Mouse (Mus musculus) forebrain, embryonic 16.5 days (tissue): ENCODE data around the gene Aak1. TPM values are rescaled to one million over a fixed set of nuclear protein-coding genes. Genes with fewer than 3 reads are reported as not detected.
"Not testable (repeated sequence)": the region's sequence is repeated elsewhere in the genome, so short reads cannot be mapped to it uniquely, and the experiment has no call there.

ENCODE experiments used
- ATAC-seq: fragments of 200-750 bp; cut with Nextera tagmentation; 2 replicates; pipeline ENCODE4 v1.8.0; 2017; ENCODE audit warnings: mild to moderate bottlenecking, moderate library complexity
- H3K27ac ChIP-seq: fragments of 300-500 bp; sonication (generic); 2 replicates; pipeline ENCODE4 v1.5.1; 2014; ENCODE audit warnings: low read length, control low read depth
- H3K27me3 ChIP-seq: fragments of 300-500 bp; sonication (generic); replicated peaks from 2 replicates; pipeline ENCODE4 v1.6.1; 2014; ENCODE audit warnings: low read length; ENCODE audit not compliant: control insufficient read depth, insufficient read depth
- H3K36me3 ChIP-seq: fragments of 300-500 bp; sonication (generic); 2 replicates; pipeline ENCODE4 v1.6.1; 2014; ENCODE audit not compliant: control insufficient read depth, insufficient read depth
- H3K4me1 ChIP-seq: fragments of 300-500 bp; sonication (generic); replicated peaks from 2 replicates; pipeline ENCODE4 v1.6.1; 2014; ENCODE audit warnings: low read length; ENCODE audit not compliant: control insufficient read depth, insufficient read depth
- H3K4me2 ChIP-seq: fragments of 300-500 bp; sonication (generic); 2 replicates; pipeline ENCODE4 v1.6.1; 2014; ENCODE audit warnings: mild to moderate bottlenecking, low read length, control low read depth
- H3K4me3 ChIP-seq: fragments of 300-500 bp; sonication (generic); replicated peaks from 2 replicates; pipeline ENCODE4 v1.5.1; 2014; ENCODE audit warnings: mild to moderate bottlenecking, low read length, control low read depth
- H3K9ac ChIP-seq: fragments of 300-500 bp; sonication (generic); replicated peaks from 2 replicates; pipeline ENCODE4 v1.6.1; 2014; ENCODE audit warnings: low read depth, low read length, control low read depth
- H3K9me3 ChIP-seq: fragments of 300-500 bp; sonication (generic); 2 replicates; pipeline ENCODE4 v1.6.1; 2016; ENCODE audit warnings: low read length; ENCODE audit not compliant: control insufficient read depth
- WGBS: fragments of 180-500 bp; shearing (Covaris S2); extraction: QIAGEN DNeasy Blood & Tissue Kit; methylation state at CpG from one replicate; pipeline ENCODE4 v1.1.7; 2014; 5-methylcytosine and 5-hydroxymethylcytosine counted together
- polyA plus RNA-seq: library from polyadenylated mRNA; unstranded; fragments of >200 nt; fragmentation: Nextera tagmentation; extraction: Ambion mirVana; gene quantifications from 2 replicates; pipeline ENCODE4 v1.2.1, GENCODE M21; 2015

Gene Aak1
- polyA plus RNA-seq, 1 experiment from 2014 or later, result 36.8 TPM

DNA sequence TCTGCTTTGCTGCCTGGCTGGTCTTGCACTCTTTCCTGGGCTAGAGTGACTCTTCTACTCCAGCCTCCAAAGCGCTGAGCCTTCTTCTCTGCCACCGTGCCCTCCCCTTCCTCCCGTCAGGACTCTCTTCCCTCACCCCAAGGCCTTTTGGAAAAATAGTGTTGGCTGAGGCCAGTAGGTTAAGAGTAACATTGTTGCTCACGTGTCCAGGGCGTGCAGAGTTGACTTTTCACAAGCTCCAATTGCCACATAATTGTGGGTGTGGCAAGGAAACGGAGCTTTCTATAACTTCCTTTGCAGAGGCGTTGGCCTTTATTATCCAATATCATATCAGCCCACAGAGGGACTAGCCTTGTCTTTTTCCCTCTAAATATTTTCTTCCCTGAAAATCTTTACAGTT is 177.7 kb downstream of the Aak1 start:
- Histone ChIP-seq H3K9me3 (no peaks in the 10 kb centered on the region), H3K4me3 (no peak overlapping the region), H3K4me2 (no peak overlapping the region), H3K36me3 (peaks cover 16% of the 10 kb centered on the region), H3K27me3 (no peaks in the 10 kb centered on the region), H3K4me1 (no peaks in the 10 kb centered on the region), H3K9ac (no peak overlapping the region), H3K27ac (no peak overlapping the region)
- ATAC-seq, result no peak
- WGBS, result 88% methylated on average over 7 of the region's 7 CpGs

DNA sequence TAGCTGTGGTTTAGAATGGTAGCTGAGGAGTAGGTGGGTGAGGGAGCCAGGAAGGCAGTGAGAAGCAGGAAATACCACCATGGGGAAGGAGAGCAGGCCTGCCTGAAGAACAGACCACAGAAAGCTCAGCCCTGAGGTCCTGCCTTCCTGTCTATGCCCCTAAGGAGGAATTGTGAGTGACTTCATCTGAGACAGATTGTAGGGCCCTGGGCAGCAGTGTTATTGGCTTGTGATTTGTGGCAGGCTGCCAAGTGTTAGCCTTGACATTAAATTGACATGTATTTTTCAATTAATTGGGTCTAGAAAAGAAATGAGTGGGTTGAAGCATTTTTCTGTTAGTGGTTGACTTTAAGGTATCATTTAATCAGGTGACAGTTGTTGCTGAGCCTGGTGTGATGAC is 179.6 kb downstream of the Aak1 start:
- H3K27ac ChIP-seq, result no peak overlapping the region
- peaks cover 11% of the 10 kb centered on the region for H3K36me3 ChIP-seq
- H3K27me3 ChIP-seq, result no peaks in the 10 kb centered on the region
- no peaks in the 10 kb centered on the region for H3K9me3 ChIP-seq
- H3K4me3 ChIP-seq, result no peak overlapping the region
- H3K4me2 ChIP-seq, result no peak overlapping the region
- H3K4me1 ChIP-seq, result no peaks in the 10 kb centered on the region
- H3K9ac ChIP-seq, result no peak overlapping the region
- ATAC-seq, result no peak

DNA sequence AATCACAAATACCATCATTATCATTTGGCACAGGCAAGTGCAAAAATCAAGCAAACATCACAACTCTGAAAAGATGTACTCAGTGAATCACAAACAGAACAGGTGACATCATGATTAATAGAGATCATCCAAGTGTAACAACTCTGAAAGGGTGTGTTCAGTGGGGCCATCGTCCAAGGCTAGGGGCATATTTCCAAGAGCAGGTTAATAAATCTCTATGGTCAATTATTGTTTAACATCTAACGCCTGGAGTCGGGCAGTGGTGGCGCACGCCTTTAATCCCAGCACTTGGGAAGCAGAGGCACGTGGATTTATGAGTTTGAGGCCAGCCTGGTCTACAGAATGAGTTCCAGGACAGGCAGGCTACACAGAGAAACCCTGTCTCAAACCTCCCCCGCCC is 182.0 kb downstream of the Aak1 start:
- not testable (repeated sequence) for H3K27me3 ChIP-seq, H3K4me3 ChIP-seq, H3K4me2 ChIP-seq, H3K27ac ChIP-seq, H3K9me3 ChIP-seq, H3K36me3 ChIP-seq, ATAC-seq, H3K9ac ChIP-seq, H3K4me1 ChIP-seq
- 84% methylated on average over 7 of the region's 7 CpGs for WGBS

DNA sequence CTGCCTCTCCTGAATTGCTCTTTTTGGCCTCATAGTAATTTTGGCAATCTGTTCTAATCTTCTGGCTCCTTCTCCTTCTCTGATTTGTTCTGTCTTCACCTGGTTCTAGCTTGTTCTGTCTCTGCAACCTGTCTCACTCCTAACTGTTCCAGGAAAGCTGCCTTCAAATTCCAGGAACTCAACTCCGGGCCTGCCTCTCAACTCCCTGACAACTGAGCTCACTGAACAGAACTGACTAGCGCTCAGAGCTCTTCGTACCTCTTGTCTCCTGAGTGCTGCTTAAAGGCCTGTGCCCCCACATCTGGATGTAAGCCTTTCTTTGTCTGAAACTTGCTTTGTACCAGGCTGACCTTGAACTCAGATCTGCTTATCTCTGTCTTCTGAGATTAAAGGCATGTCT is 183.1 kb downstream of the Aak1 start:
- Histone ChIP-seq H3K4me1 (no peaks in the 10 kb centered on the region), H3K9ac (no peak overlapping the region), H3K36me3 (no peaks in the 10 kb centered on the region), H3K4me3 (no peak overlapping the region), H3K27ac (no peak overlapping the region), H3K27me3 (no peaks in the 10 kb centered on the region), H3K9me3 (no peaks in the 10 kb centered on the region; the same call in 1 of the 2 replicates), H3K4me2 (no peak overlapping the region)
- no peak for ATAC-seq
- 93% methylated on average over 3 of the region's 3 CpGs for WGBS

- WGBS, result 92% methylated on average over 3 of the region's 3 CpGs
- Histone ChIP-seq H3K4me2 (no peak overlapping the region), H3K27me3 (no peaks in the 10 kb centered on the region), H3K9me3 (no peaks in the 10 kb centered on the region; the same call in 1 of the 2 replicates), H3K36me3 (no peaks in the 10 kb centered on the region), H3K9ac (no peak overlapping the region), H3K27ac (no peak overlapping the region), H3K4me1 (no peaks in the 10 kb centered on the region), H3K4me3 (no peak overlapping the region)
- no peak for ATAC-seq
These were observed 185.1 kb downstream of the Aak1 start for GRCm38 (mm10) chr6:87034395-87034794.

- H3K9ac ChIP-seq, result no peak overlapping the region
- no peak overlapping the region for H3K4me3 ChIP-seq
- H3K9me3 ChIP-seq, result no peaks in the 10 kb centered on the region; the same call in 1 of the 2 replicates
- H3K4me1 ChIP-seq, result no peaks in the 10 kb centered on the region
- WGBS, result 82% methylated on average over 10 of the region's 10 CpGs
- no peak overlapping the region for H3K27ac ChIP-seq
- H3K4me2 ChIP-seq, result no peak overlapping the region
- no peak for ATAC-seq
- no peaks in the 10 kb centered on the region for H3K36me3 ChIP-seq
- H3K27me3 ChIP-seq, result no peaks in the 10 kb centered on the region
These were observed 188.7 kb downstream of the Aak1 start for GRCm38 (mm10) chr6:87037826-87038620.

DNA sequence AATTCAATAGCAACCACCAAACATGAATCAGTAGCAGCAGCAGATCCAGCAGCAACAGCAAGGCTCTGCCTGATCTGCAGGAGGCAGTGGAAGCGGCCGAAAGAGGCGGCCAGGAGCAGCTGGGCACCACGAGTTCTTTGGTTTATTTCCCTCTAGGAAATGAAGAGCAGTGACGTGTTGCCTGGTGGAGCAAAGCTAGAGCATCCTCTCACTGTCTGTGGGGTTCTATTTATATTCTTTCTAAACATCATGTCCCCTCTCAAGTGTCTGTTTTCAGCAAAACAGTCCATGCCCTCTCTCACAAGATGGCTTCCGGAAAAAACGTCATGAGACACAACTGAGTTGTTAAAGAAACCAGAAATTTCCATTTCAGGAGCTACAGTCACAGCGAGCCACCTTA is 189.8 kb downstream of the Aak1 start:
- H3K9me3 ChIP-seq, result no peaks in the 10 kb centered on the region; the same call in 1 of the 2 replicates
- no peaks in the 10 kb centered on the region for H3K27me3 ChIP-seq
- no peak overlapping the region for H3K4me3 ChIP-seq
- no peak overlapping the region for H3K9ac ChIP-seq
- H3K4me1 ChIP-seq, result peaks cover 7% of the 10 kb centered on the region
- no peak overlapping the region for H3K27ac ChIP-seq
- H3K4me2 ChIP-seq, result no peak overlapping the region
- ATAC-seq, result no peak
- WGBS, result 88% methylated on average over 8 of the region's 8 CpGs
- no peaks in the 10 kb centered on the region for H3K36me3 ChIP-seq

DNA sequence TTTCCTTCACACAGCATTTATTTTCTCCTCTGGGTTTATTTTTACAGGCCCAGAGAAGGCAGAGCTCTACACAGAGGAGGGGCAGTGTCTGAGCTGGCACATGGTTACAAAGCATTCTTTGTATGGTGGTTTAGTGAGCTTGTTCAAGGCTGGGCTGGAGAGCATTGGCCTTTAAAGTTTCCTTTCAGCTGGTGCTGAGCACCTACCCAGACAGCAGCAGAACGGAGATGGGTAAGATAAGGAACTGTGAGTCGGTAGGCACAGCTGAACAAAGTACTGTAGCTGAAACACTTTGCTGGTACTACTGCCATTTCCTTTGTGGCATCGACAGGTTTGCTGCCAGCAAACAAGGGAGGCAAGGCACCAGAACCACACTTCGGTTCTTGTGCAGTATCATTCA is 191.7 kb downstream of the Aak1 start:
- Histone ChIP-seq H3K4me2 (no peak overlapping the region), H3K9ac (no peak overlapping the region), H3K4me3 (no peak overlapping the region), H3K27ac (no peak overlapping the region), H3K4me1 (peaks cover 10% of the 10 kb centered on the region), H3K9me3 (no peaks in the 10 kb centered on the region; the same call in 1 of the 2 replicates), H3K36me3 (no peaks in the 10 kb centered on the region), H3K27me3 (no peaks in the 10 kb centered on the region)
- ATAC-seq, result no peak
- 73% methylated on average over 4 of the region's 4 CpGs for WGBS

DNA sequence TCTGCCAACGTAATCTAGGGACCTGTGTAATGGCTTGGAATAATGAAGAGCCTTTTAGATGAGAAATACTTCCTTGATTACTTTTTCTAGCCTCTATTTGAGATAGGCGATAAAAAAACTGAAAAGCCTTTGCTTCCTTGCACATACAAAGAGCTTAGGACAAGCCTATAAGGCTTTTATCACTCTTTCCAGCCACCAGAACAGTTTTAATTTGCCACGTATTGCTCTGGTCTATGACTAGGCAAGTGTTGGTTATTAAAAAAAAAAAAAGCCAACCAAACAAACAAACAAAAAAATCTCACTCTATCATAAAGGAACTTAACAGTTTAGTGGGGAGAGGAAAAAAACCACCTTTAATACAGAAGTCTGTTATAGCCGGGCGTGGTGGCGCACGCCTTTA is 192.1 kb downstream of the Aak1 start:
- Histone ChIP-seq H3K4me1 (peaks cover 10% of the 10 kb centered on the region), H3K4me3 (no peak overlapping the region), H3K9me3 (no peaks in the 10 kb centered on the region; the same call in 1 of the 2 replicates), H3K9ac (no peak overlapping the region), H3K4me2 (no peak overlapping the region; the same call in 1 of the 2 replicates), H3K27ac (no peak overlapping the region), H3K36me3 (no peaks in the 10 kb centered on the region), H3K27me3 (no peaks in the 10 kb centered on the region)
- no peak for ATAC-seq
- WGBS, result 88% methylated on average over 7 of the region's 7 CpGs
